Mouse (Mus musculus) small intestine, adult 2 months (tissue): Measurements from ENCODE around the gene Tns1. TPM values are rescaled to one million over a fixed set of nuclear protein-coding genes. Genes with fewer than 3 reads are reported as not detected.

Experiments used
- H3K27ac ChIP-seq: fragments of 200-500 bp; 2 replicates; pipeline ENCODE4 v1.5.1; 2012; ENCODE audit warnings: low read depth, low read length, control low read depth, inconsistent platforms; ENCODE audit not compliant: insufficient read depth
- H3K27me3 ChIP-seq: fragments of 200-500 bp; 2 replicates; pipeline ENCODE4 v1.6.1; 2012; ENCODE audit warnings: mild to moderate bottlenecking, moderate library complexity, low read length, inconsistent platforms; ENCODE audit not compliant: control insufficient read depth, insufficient read depth
- H3K36me3 ChIP-seq: fragments of 200-500 bp; 2 replicates; pipeline ENCODE4 v1.6.1; 2012; ENCODE audit warnings: mild to moderate bottlenecking, low read length, control low read depth, inconsistent platforms; ENCODE audit not compliant: control insufficient read depth, insufficient read depth
- H3K4me1 ChIP-seq: fragments of 200-500 bp; 2 replicates; pipeline ENCODE4 v1.6.1; 2012; ENCODE audit warnings: low read length, inconsistent platforms, mixed read lengths; ENCODE audit not compliant: control insufficient read depth, insufficient read depth, insufficient read length
- H3K4me3 ChIP-seq: fragments of 200-500 bp; 2 replicates; pipeline ENCODE4 v1.5.1; 2012; ENCODE audit warnings: low read depth, mild to moderate bottlenecking, control low read depth, inconsistent platforms, low read length, moderate library complexity
- CTCF ChIP-seq: fragments of 200-500 bp; IDR thresholded peaks from 2 replicates; pipeline ENCODE4 v1.5.1; 2012; ENCODE audit warnings: low read depth, mild to moderate bottlenecking, control low read depth, inconsistent platforms, low read length, moderate library complexity, mixed read lengths; ENCODE audit not compliant: insufficient replicate concordance, insufficient read length; ENCODE audit errors: extremely low read depth
- POLR2A ChIP-seq: fragments of 200-500 bp; IDR thresholded peaks from 2 replicates; pipeline ENCODE4 v1.6.1; 2012; ENCODE audit warnings: low read depth, mild to moderate bottlenecking, control low read depth, inconsistent platforms, low read length, moderate library complexity
- whole genome bisulfite sequencing: fragments of 180-500 bp; shearing (Covaris S2); methylation state at CpG from one replicate; pipeline ENCODE4 v1.1.7; 2018; 5-methylcytosine and 5-hydroxymethylcytosine counted together
- polyA plus RNA-seq: library from polyadenylated mRNA; depleted of rRNA; stranded (reverse); fragments of >200 nt; gene quantifications from 2 replicates; pipeline ENCODE4 v1.2.3, GENCODE M21; 2012

The Tns1 gene
- polyA plus RNA-seq, 1 experiment, result 79.6 TPM

- Histone ChIP-seq H3K27me3 (no peaks in the 10 kb centered on the region), H3K4me3 (no peak overlapping the region), H3K4me1 (0 out of 2 replicates have a peak, but pooled peaks cover 2% of the 10 kb centered on the region), H3K36me3 (no peaks in the 10 kb centered on the region), H3K27ac (peak overlapping the region; percentile 3)
- 39% methylated on average over 2 of the region's 2 CpGs for WGBS
- no peak for TF ChIP-seq POLR2A
- TF ChIP-seq CTCF, result no peak
Measured at GRCm38 (mm10) chr1:74051349-74051748, 72.9 kb downstream of the Tns1 start.

- Histone ChIP-seq H3K4me1 (0 out of 2 replicates have a peak, but pooled peaks cover 2% of the 10 kb centered on the region), H3K27ac (no peak overlapping the region), H3K36me3 (no peaks in the 10 kb centered on the region), H3K4me3 (no peak overlapping the region), H3K27me3 (no peaks in the 10 kb centered on the region)
- 62% methylated on average over 17 of the region's 17 CpGs for WGBS
- TF ChIP-seq CTCF (no peak), POLR2A (no peak)
Measured at GRCm38 (mm10) chr1:74049430-74049829, 74.8 kb downstream of the Tns1 start.

DNA sequence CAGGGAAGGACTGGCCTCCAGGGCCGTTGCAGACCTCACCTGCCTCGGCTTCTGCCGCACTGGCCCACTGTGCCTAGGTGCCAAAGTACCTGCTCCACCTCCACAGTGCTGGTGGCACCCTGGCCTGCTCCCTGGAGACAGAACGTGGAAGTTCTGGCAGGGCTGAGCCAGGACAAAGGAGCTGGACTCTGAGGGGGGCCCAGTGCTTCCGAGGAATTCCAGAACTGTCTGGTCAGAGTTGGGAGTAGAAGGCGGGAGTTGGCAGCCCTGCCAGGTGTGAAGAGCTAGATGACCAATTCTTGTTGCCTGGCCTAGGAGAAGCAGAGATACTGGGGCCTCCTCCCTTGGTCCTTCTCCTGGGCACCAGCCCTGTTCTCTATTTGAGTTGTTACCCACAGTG, 76.5 kb downstream of the Tns1 start:
- 62% methylated on average over 6 of the region's 6 CpGs for WGBS
- Histone ChIP-seq H3K27me3 (no peaks in the 10 kb centered on the region), H3K4me3 (no peak overlapping the region), H3K4me1 (0 out of 2 replicates have a peak, but pooled peaks cover 2% of the 10 kb centered on the region), H3K36me3 (no peaks in the 10 kb centered on the region), H3K27ac (no peak overlapping the region)
- TF ChIP-seq POLR2A (no peak), CTCF (no peak)

GRCm38 (mm10) chr1:74047311-74047710, 76.9 kb downstream of the Tns1 start:
- Histone ChIP-seq H3K27me3 (no peaks in the 10 kb centered on the region), H3K4me1 (0 out of 2 replicates have a peak, but pooled peaks cover 2% of the 10 kb centered on the region), H3K36me3 (no peaks in the 10 kb centered on the region), H3K4me3 (no peak overlapping the region), H3K27ac (no peak overlapping the region)
- 53% methylated on average over 2 of the region's 2 CpGs for WGBS
- TF ChIP-seq POLR2A (no peak), CTCF (no peak)

- H3K36me3 ChIP-seq, result no peaks in the 10 kb centered on the region
- no peak overlapping the region for H3K27ac ChIP-seq
- H3K27me3 ChIP-seq, result no peaks in the 10 kb centered on the region
- 0 out of 2 replicates have a peak, but pooled peaks cover 2% of the 10 kb centered on the region for H3K4me1 ChIP-seq
- 83% methylated on average over 2 of the region's 2 CpGs for WGBS
- H3K4me3 ChIP-seq, result no peak overlapping the region
- no peak for TF ChIP-seq POLR2A
- TF ChIP-seq CTCF, result no peak
Measured at GRCm38 (mm10) chr1:74045034-74045433, 79.2 kb downstream of the Tns1 start.

DNA sequence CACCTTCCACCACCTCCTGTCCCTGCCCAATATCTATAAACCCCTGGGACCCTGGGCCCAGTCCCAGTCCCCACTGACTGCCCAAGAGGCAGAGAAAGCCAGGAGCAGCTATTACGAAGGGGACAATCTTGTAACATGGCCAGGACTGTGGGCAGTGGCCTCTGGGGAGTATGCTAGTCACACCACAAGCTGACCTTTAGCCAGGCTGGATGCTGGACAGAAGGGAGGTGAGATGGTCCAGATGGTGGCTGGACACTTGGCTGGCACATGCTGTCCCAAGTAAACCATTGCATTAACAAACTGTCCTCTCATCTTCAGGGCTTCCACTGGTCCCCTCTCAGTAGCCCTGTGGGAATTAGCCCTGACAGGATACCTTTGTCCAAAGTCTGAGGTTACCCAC, 79.8 kb downstream of the Tns1 start:
- no peaks in the 10 kb centered on the region for H3K27me3 ChIP-seq
- H3K4me3 ChIP-seq, result no peak overlapping the region
- TF ChIP-seq CTCF, result no peak
- no peak for TF ChIP-seq POLR2A
- WGBS, result 68% methylated on average over 1 of the region's 1 CpGs
- no peak overlapping the region for H3K27ac ChIP-seq
- H3K36me3 ChIP-seq, result no peaks in the 10 kb centered on the region
- 0 out of 2 replicates have a peak, but pooled peaks cover 2% of the 10 kb centered on the region for H3K4me1 ChIP-seq

DNA sequence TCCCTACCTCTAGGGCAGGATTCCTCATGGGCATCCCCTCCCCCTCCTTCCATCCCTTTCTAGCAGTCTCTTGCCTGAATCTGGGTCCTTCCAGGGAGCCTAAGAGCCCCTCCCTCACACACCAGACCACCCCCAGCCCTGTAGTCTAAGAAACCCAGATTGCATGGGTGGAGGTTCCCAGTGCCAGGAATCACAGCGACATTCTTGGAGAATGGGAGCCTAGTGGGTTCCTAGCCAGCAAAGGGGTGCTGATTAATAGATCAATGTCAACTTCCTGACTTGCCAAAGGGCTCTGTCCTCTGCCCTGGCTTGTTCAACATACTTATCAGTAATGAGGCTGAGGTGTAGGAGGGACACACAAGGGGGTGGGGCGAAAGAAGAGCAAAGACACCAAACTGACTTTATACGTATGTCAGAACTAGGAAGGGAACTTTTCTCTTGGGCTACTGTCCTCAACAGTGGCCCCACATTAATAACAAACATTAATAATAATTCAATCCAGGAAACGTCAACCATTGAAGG, 80.6 kb downstream of the Tns1 start:
- Histone ChIP-seq H3K4me1 (0 out of 2 replicates have a peak, but pooled peaks cover 2% of the 10 kb centered on the region), H3K36me3 (no peaks in the 10 kb centered on the region), H3K27me3 (no peaks in the 10 kb centered on the region), H3K4me3 (no peak overlapping the region), H3K27ac (no peak overlapping the region)
- 28% methylated on average over 4 of the region's 4 CpGs for WGBS
- no peak for TF ChIP-seq CTCF
- no peak for TF ChIP-seq POLR2A
